Mouse (Mus musculus) frontal cortex, postnatal 10 days (tissue): ENCODE data around the gene Gtf3c5.

Experiments
- DNase-seq, 2 experiments: peaks; one replicate each; pipeline ENCODE4 v3.0.0; 2022; ENCODE audit warnings: low spot score in 2 of 2, mixed read lengths in 1 of 2

The Gtf3c5 gene

DNA sequence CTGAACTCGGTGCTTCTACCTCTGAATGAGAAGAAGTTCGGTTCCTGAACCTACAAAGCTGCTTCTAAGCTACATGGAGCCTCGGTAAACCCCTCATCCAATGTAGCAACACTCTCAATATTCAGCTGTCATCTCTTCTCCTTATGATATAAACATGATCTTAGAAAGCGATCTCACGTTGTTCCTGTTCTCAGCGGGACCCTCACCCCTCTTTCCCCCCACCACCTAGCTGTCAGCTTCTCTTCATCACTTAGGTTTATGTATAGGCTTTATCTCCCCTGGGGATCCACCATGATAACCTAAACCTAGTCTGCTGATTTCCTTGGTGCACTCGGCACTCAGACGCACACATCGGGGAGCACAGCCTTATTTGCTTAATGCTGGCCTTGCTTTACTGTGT is at the start of gene Gtf3c5:
Gene Gtf3c5 (minus strand): TSS at position 101 of the 400 bp plus-strand sequence.
- no peak for DNase-seq

DNA sequence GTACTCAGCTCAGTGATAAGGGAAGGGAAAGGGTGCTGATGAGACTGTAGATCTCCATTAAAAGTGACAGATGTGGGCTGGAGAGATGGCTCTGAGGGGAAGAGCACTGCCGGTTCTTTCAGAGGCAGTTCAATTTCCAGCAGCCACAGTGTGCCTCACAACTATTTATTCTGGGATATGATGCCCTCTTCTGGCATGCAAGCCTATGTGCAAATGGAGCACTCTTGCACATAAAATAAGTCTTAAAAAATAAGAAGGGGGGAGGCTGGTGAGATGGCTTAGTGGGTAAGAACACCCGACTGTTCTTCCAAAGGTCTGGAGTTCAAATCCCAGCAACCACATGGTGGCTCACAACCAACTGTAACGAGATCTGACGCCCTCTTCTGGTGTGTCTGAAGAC is 49.6 kb upstream of the Gtf3c5 start:
- no peak for DNase-seq

DNA sequence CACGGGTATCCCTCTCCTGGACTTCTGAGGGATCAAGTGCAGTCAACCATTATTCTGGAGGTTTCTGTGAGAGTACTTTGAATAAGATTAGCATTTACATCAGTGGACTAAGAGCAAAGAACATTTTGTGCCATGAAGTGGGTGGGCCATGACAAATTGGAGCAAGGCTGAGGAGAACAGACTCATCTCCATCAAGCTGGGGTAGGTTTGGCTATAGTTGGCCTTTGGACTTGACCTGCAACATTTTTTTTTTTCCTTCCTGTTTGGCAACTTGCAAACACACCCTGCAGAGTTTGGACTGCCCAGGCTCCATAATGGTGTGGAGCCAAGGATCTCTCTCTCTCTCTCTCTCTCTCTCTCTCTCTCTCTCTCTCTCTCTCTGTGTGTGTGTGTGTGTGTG is 49.1 kb upstream of the Gtf3c5 start:
- DNase-seq, result no peak

- no peak for DNase-seq
Observed at GRCm38 (mm10) chr2:28629911-28630381, 46.4 kb upstream of the Gtf3c5 start.

DNA sequence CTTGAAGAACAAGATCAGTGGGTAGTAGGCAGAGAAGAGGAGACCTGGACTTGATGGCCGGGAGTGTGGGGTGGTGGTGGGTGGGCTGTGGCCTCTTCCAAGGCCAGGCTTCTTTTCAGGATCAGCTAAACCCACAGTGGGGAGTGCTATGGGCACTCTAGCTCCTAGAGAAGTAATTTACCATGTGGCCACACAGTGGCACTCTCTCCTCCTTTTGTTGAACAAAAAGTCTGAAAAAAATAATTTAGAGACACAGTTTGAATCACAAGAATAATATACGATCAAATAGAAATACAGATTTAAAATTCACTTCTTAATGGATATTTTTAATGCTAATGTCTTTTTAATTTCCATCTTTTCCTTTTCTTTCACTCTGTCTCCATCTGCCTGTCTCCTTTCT is 44.5 kb upstream of the Gtf3c5 start:
- no peak for DNase-seq

DNA sequence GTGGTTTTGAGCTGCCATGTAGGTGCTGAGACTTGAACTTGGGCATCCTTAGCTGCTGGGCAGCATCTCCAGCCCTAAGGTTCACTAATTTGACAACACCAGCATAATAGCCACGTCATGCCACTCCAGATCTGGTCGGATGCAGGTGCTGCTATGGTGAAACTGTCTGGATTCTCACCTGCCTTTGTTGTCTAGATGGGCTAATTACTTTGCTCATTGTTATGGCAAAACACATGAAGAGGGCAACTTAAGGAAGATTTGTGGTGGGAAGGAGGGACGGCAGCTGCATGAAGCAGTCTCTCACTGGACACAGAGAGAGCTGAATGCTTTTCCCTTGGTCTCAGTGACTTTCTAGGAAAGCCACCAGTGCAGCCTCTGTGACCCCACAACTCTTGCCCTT is 42.5 kb upstream of the Gtf3c5 start:
- no peak for DNase-seq

GRCm38 (mm10) chr2:28624870-28625269 is 41.3 kb upstream of the Gtf3c5 start:
- no peak for DNase-seq

GRCm38 (mm10) chr2:28622521-28623124 is 39.1 kb upstream of the Gtf3c5 start:
- DNase-seq, result no peak

DNA sequence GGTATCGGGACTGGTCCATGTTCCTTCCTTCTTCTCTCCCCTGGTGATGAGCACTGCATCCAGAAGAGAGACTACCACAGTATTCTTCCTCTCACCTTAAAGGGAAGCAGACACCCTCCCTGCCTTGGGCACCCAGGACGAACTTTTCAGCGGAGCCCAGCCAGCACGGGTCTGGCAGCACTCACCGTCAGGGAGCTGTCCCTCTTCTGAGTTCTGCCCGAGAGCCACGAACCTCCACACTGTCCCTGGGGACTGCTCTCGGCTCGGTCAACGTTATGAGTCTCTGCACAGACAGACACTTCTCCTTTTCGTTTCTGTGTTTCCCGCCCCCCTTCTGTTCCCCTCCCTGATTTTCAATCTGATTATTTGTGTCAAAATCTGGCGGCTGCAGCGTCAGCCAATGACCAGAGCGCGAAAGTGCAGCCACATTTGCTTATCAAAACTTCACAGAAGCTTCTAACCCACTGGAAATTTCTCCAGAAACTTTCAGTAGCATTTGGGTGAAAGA is 38.2 kb upstream of the Gtf3c5 start, which contains the start of gene Gfi1b:
Gene Gfi1b (minus strand): TSS at position 319 of the 508 bp plus-strand sequence.
- DNase-seq, result no peak

DNA sequence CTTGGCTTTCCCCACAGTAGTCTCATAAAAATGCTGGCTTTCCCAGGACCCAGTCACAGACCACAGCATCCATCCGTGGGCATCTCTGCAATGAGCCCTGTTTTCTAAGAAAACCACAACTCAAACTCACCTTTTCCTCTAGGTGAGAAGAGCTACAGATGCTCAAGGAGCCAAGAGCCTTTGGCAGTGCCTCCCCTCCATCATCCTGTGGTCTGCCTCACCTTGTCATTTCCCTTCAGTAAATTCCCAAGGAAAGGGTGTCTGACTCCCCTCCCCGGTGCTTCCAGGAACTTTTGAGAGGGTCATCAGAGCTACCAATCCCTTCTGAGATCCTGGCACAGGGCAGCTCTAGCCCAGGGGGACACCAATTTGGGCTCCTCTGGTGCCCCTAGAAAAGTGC is 37.6 kb upstream of the Gtf3c5 start:
- DNase-seq, result no peak

GRCm38 (mm10) chr2:28620522-28620921 is 37.0 kb upstream of the Gtf3c5 start:
- no peak for DNase-seq

GRCm38 (mm10) chr2:28619369-28619768 is 35.8 kb upstream of the Gtf3c5 start:
- DNase-seq, result no peak

DNA sequence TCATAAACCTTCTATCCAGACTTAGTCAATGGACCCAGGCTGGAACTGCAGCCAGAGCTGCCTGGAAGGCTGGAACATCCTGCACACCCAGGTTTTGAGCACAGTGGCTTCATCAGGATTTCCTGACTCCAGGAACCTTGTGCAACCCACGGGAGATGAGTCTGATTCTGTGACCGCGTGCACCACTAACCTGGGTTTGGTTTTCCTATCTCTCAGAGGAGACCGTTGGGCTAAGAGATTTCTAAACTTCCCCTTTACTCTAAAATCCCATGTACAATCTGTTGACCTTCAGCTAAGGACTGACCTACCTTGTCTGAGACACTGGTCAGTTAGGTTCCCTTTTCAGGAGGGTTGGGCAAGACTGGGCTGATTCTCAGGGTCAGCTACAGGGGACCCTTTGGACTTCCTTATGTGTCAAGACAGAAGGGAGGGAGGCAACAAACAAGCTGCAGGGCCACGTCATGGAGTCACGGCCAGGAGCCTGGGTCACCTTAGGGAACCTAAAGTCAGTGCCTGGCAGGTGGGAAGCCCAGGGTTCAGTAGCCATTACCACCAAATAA is 35.3 kb upstream of the Gtf3c5 start:
- no peak for DNase-seq

- DNase-seq, result no peak
Observed at GRCm38 (mm10) chr2:28617498-28618486, 34.2 kb upstream of the Gtf3c5 start.

- no peak for DNase-seq
Observed at GRCm38 (mm10) chr2:28616874-28617273, 33.3 kb upstream of the Gtf3c5 start.

- no peak for DNase-seq
Observed at GRCm38 (mm10) chr2:28616358-28616757, 32.8 kb upstream of the Gtf3c5 start.

DNA sequence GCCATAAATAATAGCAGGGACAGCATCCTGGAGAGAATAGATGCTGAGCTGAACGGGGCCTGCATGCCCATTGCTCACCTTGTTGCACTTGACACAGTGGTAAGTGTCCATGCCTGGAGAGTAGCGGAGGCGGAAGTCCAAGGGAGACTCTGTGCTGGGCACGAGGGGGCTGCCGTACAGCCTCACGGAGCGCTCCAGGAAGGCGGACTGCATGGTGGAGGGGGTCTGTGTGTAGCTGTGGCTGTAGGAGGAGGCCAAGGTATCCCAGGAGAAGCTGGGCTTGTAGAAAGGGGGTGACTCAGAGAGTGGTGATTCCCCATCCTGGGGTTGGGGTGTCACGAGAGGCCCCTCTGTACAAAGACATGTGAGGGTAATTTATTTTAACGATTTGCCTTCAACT is 30.0 kb upstream of the Gtf3c5 start:
- no peak for DNase-seq

DNA sequence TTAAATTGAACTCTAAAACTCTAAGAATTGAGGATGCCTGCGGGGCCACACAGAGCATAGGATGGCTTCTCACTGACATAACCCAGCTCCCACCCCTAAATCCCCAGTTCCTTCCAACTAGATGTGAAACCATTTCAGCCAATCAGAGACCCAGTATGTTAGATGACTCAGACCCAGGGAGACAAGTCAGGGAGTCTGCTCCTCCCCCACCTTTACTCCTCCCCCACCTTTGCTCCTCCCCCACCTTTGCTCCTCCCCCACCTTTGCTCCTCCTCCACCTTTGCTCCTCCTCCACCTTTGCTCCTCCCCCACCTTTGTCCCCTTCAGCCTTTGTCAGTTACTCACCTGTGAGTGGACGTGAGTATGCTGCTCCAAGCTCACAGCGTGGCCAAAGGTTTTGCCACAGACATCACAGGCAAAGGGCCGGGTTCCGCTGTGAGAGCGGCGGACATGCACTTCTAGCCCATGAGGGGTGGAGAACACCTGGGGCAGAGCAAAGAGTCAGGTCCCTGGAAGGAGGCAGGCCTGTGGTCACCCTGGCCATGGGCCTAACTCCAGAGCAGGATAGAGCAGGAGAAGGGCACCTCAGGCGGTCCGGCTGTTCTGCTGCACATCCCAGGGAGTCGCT is 29.0 kb upstream of the Gtf3c5 start:
- no peak for DNase-seq

- DNase-seq, result no peak
Observed at GRCm38 (mm10) chr2:28611407-28611787, 27.8 kb upstream of the Gtf3c5 start.

DNA sequence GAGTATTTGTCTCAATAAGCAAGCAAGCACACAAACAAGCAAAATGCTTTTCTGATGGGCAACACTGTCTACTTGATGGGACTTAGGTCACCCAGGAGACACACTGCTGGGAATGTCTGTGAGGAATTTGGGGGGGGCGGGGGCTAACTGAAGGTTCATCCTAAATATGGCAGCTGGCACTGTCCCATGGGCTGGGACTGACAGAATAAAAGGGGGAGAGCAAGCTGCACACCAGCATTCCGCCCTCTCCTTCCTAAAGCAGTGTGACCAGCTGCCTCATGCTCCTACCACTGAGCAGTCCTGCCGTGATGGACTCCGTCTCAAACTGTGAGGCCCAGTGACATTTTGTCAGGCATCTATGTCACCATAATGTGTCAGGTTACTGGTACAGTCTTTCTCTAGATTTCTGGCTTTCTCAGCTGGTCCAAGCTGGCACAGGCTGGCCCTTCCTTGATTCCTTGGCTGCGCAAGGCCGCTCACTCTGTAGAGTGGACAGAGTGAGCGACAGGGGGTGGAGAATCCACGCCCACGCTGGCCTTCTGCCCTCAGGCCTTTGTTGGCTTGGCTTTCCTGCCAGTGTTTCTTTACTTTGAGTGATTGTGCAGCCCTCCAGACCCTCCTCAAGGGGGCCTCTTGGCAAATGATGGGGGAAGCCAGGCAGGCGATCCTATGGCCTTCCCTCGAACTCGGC is 27.3 kb upstream of the Gtf3c5 start:
- DNase-seq, result no peak

- no peak for DNase-seq
Observed at GRCm38 (mm10) chr2:28609851-28610250, 26.3 kb upstream of the Gtf3c5 start.
